Mouse (Mus musculus): ENCODE data around the gene Klhl33. TPM values are rescaled to one million over a fixed set of nuclear protein-coding genes. Genes with fewer than 3 reads are reported as not detected.
"Not testable (repeated sequence)": the region's sequence is repeated elsewhere in the genome, so short reads cannot be mapped to it uniquely, and the experiment has no call there.

The Klhl33 gene
- total RNA-seq (2021) = 1 to 10 TPM; 5.4 to 5.9 TPM
- long read RNA-seq, experiment 1, partial matches to known transcripts = 0 of 5 reads
- long read RNA-seq, experiment 1, other reads (novel, unspliced or antisense) = 4 of 5 reads
- long read RNA-seq, experiment 2, partial matches to known transcripts = 2 of 10 reads
- long read RNA-seq, experiment 2, other reads (novel, unspliced or antisense) = 4 of 10 reads

- DNase-seq (ENCODE audit: low spot score in 2 of 2) = no peak
- TF ChIP-seq CTCF (conservative IDR thresholded peaks at IDR 0.05) = no peak
- peak within 1 kb of the TSS; percentile 73 for H3K4me3 ChIP-seq
- peak within 1 kb of the TSS; percentile 93 for H3K27ac ChIP-seq
Measured at GRCm38 (mm10) chr14:50897374-50897765, at the start of gene Klhl33. Klhl33 (minus strand) TSS chr14:50897507.

GRCm38 (mm10) chr14:50945526-50945925 lies 48.2 kb upstream of the Klhl33 start:
- not testable (repeated sequence) for DNase-seq (ENCODE audit: low spot score in 2 of 2)
- H3K4me3 ChIP-seq = peak overlapping the region; percentile 68
- H3K27ac ChIP-seq = peak overlapping the region; percentile 87; the same call in 1 of the 2 replicates

- Histone ChIP-seq H3K27ac (peak overlapping the region; percentile 87), H3K4me3 (peak overlapping the region; percentile 68)
- not testable (repeated sequence) for DNase-seq (ENCODE audit: low spot score in 2 of 2)
Measured at GRCm38 (mm10) chr14:50945081-50945480, 47.8 kb upstream of the Klhl33 start.

DNA sequence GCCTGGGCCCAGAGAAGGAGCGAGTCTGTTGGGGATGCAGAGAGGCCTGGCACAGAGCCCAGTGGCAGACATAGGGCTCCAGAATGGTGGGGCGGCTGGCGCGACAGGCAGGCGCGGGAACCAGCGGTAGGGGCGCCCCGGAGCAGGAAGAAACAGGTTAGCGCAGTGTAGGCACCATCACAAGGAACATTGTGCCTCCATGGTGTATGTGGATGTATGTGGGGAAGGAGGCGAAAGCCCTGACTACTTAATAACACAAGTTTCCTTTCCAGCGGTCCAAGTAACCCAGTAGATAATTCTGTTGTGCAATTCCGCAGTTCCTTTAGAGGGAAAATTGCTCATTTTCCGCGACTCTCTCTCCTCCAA lies 47.3 kb upstream of the Klhl33 start:
- TF ChIP-seq CTCF (conservative IDR thresholded peaks at IDR 0.05) = peak; percentile 66
- H3K4me3 ChIP-seq = peak overlapping the region; percentile 68
- not testable (repeated sequence) for DNase-seq (ENCODE audit: low spot score in 2 of 2)
- peak overlapping the region; percentile 87 for H3K27ac ChIP-seq

GRCm38 (mm10) chr14:50943932-50944667 lies 46.8 kb upstream of the Klhl33 start, which contains the start of gene Gm49342:
Gm49342 (plus strand) TSS chr14:50944517.
- peak within 1 kb of the TSS; percentile 87 for H3K27ac ChIP-seq
- H3K4me3 ChIP-seq = peak within 1 kb of the TSS; percentile 68
- DNase-seq (ENCODE audit: low spot score in 2 of 2) = peak; percentile 83 to 85
- no peak for TF ChIP-seq CTCF (conservative IDR thresholded peaks at IDR 0.05)

GRCm38 (mm10) chr14:50938940-50939339 lies 41.6 kb upstream of the Klhl33 start:
- TF ChIP-seq CTCF (conservative IDR thresholded peaks at IDR 0.05) = no peak
- DNase-seq (ENCODE audit: low spot score in 2 of 2) = no peak
- Histone ChIP-seq H3K27ac (no peak overlapping the region), H3K4me3 (no peak overlapping the region)

GRCm38 (mm10) chr14:50938119-50938908 lies 41.0 kb upstream of the Klhl33 start:
- no peak for DNase-seq (ENCODE audit: low spot score in 2 of 2)
- Histone ChIP-seq H3K27ac (no peak overlapping the region), H3K4me3 (no peak overlapping the region)
- TF ChIP-seq CTCF (conservative IDR thresholded peaks at IDR 0.05) = no peak

GRCm38 (mm10) chr14:50936649-50937048 lies 39.3 kb upstream of the Klhl33 start:
- Histone ChIP-seq H3K27ac (no peak overlapping the region), H3K4me3 (no peak overlapping the region)
- DNase-seq (ENCODE audit: low spot score in 2 of 2) = no peak
- TF ChIP-seq CTCF (conservative IDR thresholded peaks at IDR 0.05) = no peak

- no peak for DNase-seq (ENCODE audit: low spot score in 2 of 2)
- peak overlapping the region; percentile 85 for H3K27ac ChIP-seq
- H3K4me3 ChIP-seq = peak overlapping the region; percentile 99
- TF ChIP-seq CTCF (conservative IDR thresholded peaks at IDR 0.05) = no peak
Measured at GRCm38 (mm10) chr14:50931493-50932020, 34.2 kb upstream of the Klhl33 start.

- TF ChIP-seq CTCF (conservative IDR thresholded peaks at IDR 0.05) = no peak
- peak within 1 kb of the TSS; percentile 98 for H3K27ac ChIP-seq
- peak within 1 kb of the TSS; percentile 99 for H3K4me3 ChIP-seq
- DNase-seq (ENCODE audit: low spot score in 2 of 2) = peak; percentile 99 to 100
Measured at GRCm38 (mm10) chr14:50930754-50931492, 33.6 kb upstream of the Klhl33 start, which contains the start of the genes Pip4p1 and Pnp. Pip4p1 (minus strand) TSS chr14:50930856. Pnp (plus strand) TSS chr14:50931082.

DNA sequence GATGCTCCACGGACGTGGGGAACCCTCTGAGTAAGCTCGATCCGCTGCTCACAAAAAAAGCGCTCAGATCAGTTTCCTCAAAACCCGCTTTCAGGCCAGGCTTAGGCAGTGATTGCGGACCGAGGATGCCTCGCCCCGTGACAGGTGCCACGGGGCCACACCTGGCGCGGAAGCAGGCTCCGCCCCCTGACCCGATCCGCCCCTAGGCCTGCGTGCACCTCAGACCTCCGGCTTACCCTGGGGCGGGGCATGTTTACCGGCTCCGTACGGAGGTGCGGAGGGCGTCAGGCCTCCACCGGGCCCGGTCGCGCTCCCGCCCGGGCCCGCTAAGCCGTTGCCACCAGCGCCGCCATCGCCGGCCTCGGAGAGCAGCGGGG lies 33.1 kb upstream of the Klhl33 start:
- peak overlapping the region; percentile 99 for H3K4me3 ChIP-seq
- DNase-seq (ENCODE audit: low spot score in 2 of 2) = peak in 1 of 2 experiments; percentile 53
- peak overlapping the region; percentile 98 for H3K27ac ChIP-seq
- no peak for TF ChIP-seq CTCF (conservative IDR thresholded peaks at IDR 0.05)

GRCm38 (mm10) chr14:50929951-50930350 lies 32.6 kb upstream of the Klhl33 start:
- DNase-seq (ENCODE audit: low spot score in 2 of 2) = no peak
- TF ChIP-seq CTCF (conservative IDR thresholded peaks at IDR 0.05) = no peak
- Histone ChIP-seq H3K27ac (peak overlapping the region; percentile 98), H3K4me3 (peak overlapping the region; percentile 99)

Data from layer of hippocampus, adult 2 months (tissue).